Mouse (Mus musculus) lung, postnatal 0 days (tissue): ENCODE results near the gene Ciao2b.

Source experiments
- CTCF ChIP-seq: IDR thresholded peaks from 2 replicates; pipeline ENCODE4 v1.5.1; 2016; ENCODE audit warnings: antibody characterized with exemption, mild to moderate bottlenecking
- EP300 ChIP-seq: IDR thresholded peaks from 2 replicates; pipeline ENCODE4 v1.6.1; 2016; ENCODE audit warnings: antibody characterized with exemption, mild to moderate bottlenecking, control low read depth

- TF ChIP-seq EP300: no peak
- TF ChIP-seq CTCF: no peak
These were observed 32.5 kb downstream of the Ciao2b start for GRCm38 (mm10) chr8:104609222-104609621.
